Mouse (Mus musculus) myocyte (in vitro differentiated cells): ENCODE measurements around the gene Ndufa11. TPM values are rescaled to one million over a fixed set of nuclear protein-coding genes. Genes with fewer than 3 reads are reported as not detected.

ENCODE experiments used
- H3K27me3 ChIP-seq: one replicate; pipeline ENCODE4 v1.6.1; 2011; ENCODE audit not compliant: control insufficient read depth, insufficient read depth, insufficient read length
- H3K36me3 ChIP-seq: one replicate; pipeline ENCODE4 v1.6.1; 2011; ENCODE audit not compliant: control insufficient read depth, insufficient read depth
- H3K4me2 ChIP-seq: one replicate; pipeline ENCODE4 v1.6.1; 2011; ENCODE audit warnings: low read depth, control low read depth
- H3K4me3 ChIP-seq: one replicate; pipeline ENCODE4 v1.5.1; 2011; ENCODE audit warnings: mild to moderate bottlenecking, control low read depth, moderate library complexity
- H3K79me2 ChIP-seq: one replicate; pipeline ENCODE4 v1.6.1; 2011; ENCODE audit not compliant: control insufficient read depth, insufficient read depth
- H3ac ChIP-seq: one replicate; pipeline ENCODE4 v1.6.1; 2011; ENCODE audit not compliant: control insufficient read depth, insufficient read length
- CEBPB ChIP-seq: IDR thresholded peaks from 2 replicates; pipeline ENCODE4 v1.6.1; 2011; ENCODE audit warnings: mild to moderate bottlenecking, moderate library complexity; ENCODE audit not compliant: poor library complexity, insufficient read depth, severe bottlenecking
- E2F4 ChIP-seq: IDR thresholded peaks from one replicate; pipeline ENCODE4 v1.6.1; 2011; ENCODE audit warnings: mild to moderate bottlenecking, control low read depth, moderate library complexity; ENCODE audit not compliant: insufficient read depth
- MAX ChIP-seq: IDR thresholded peaks from one replicate; pipeline ENCODE4 v1.6.1; 2011; ENCODE audit warnings: low read depth, mild to moderate bottlenecking, control low read depth
- MYOD1 ChIP-seq, 3 experiments: IDR thresholded peaks; one replicate each; pipeline ENCODE4 v1.6.1; 2011; ENCODE audit warnings: control low read depth in 2 of 3, low read depth in 2 of 3, mild to moderate bottlenecking in 2 of 3, moderate library complexity in 1 of 3; ENCODE audit not compliant: insufficient read length in 2 of 3, control insufficient read depth in 1 of 3
- MYOG ChIP-seq, 3 experiments: IDR thresholded peaks; one replicate each; pipeline ENCODE4 v1.6.1; 2011; ENCODE audit warnings: control low read depth in 2 of 3, low read depth in 2 of 3, mild to moderate bottlenecking in 2 of 3; ENCODE audit not compliant: insufficient read length in 2 of 3, control insufficient read depth in 1 of 3, insufficient read depth in 1 of 3
- POLR2A ChIP-seq: IDR thresholded peaks from one replicate; pipeline ENCODE4 v1.6.1; 2011; ENCODE audit warnings: low read depth, mild to moderate bottlenecking, control low read depth, moderate library complexity; ENCODE audit not compliant: insufficient read length
- POLR2AphosphoS2 ChIP-seq: IDR thresholded peaks from one replicate; pipeline ENCODE4 v1.6.1; 2011; ENCODE audit warnings: low read depth, control low read depth; ENCODE audit not compliant: insufficient read length
- REST ChIP-seq: IDR thresholded peaks from one replicate; pipeline ENCODE4 v1.6.1; 2011; ENCODE audit warnings: mild to moderate bottlenecking, control low read depth, moderate library complexity; ENCODE audit not compliant: insufficient read depth, insufficient read length
- SRF ChIP-seq: IDR thresholded peaks from one replicate; pipeline ENCODE4 v1.6.1; 2011; ENCODE audit warnings: low read depth; ENCODE audit not compliant: control insufficient read depth, insufficient read length
- TCF12 ChIP-seq: IDR thresholded peaks from one replicate; pipeline ENCODE4 v1.6.1; 2011; ENCODE audit warnings: mild to moderate bottlenecking, control low read depth; ENCODE audit not compliant: poor library complexity, insufficient read depth, severe bottlenecking
- TCF3 ChIP-seq: IDR thresholded peaks from one replicate; pipeline ENCODE4 v1.6.1; 2011; ENCODE audit warnings: low read depth, control low read depth; ENCODE audit not compliant: insufficient read length
- USF1 ChIP-seq: IDR thresholded peaks from one replicate; pipeline ENCODE4 v1.6.1; 2011; ENCODE audit warnings: low read depth, mild to moderate bottlenecking, control low read depth, moderate library complexity
- polyA plus RNA-seq: library from polyadenylated mRNA; unstranded; fragments of >200 nt; fragmentation: generic; extraction: Trizol; gene quantifications from one replicate; pipeline ENCODE4 v1.2.1, GENCODE M21; 2012; ENCODE audit warnings: missing spikeins

Ndufa11 gene
- polyA plus RNA-seq, 1 experiment: 469 TPM

GRCm38 (mm10) chr17:56715360-56715759, 2.2 kb upstream of the Ndufa11 start:
- Histone ChIP-seq H3K4me2 (no peak overlapping the region), H3K27me3 (no peaks in the 10 kb centered on the region), H3ac (no peak overlapping the region), H3K4me3 (no peak overlapping the region), H3K36me3 (no peaks in the 10 kb centered on the region), H3K79me2 (peaks cover 22% of the 10 kb centered on the region)
- no peak for TF ChIP-seq CEBPB
- TF ChIP-seq POLR2AphosphoS2: no peak
- TF ChIP-seq POLR2A: no peak
- TF ChIP-seq SRF: no peak
- no peak for TF ChIP-seq TCF3
- no peak for TF ChIP-seq MYOD1 (IDR thresholded peaks at IDR 0.05; ENCODE audit: control insufficient read depth in 1 of 3, insufficient read length in 2 of 3, low read depth in 2 of 3)
- no peak for TF ChIP-seq USF1
- no peak for TF ChIP-seq MAX
- no peak for TF ChIP-seq TCF12
- no peak for TF ChIP-seq REST
- TF ChIP-seq MYOG (IDR thresholded peaks at IDR 0.05; ENCODE audit: control insufficient read depth in 1 of 3, insufficient read depth in 1 of 3, insufficient read length in 2 of 3, low read depth in 2 of 3): no peak
- TF ChIP-seq E2F4: no peak

- Histone ChIP-seq H3K36me3 (no peaks in the 10 kb centered on the region), H3ac (peak overlapping the region; percentile 77), H3K79me2 (peaks cover 22% of the 10 kb centered on the region), H3K27me3 (no peaks in the 10 kb centered on the region), H3K4me2 (peak overlapping the region; percentile 82), H3K4me3 (peak overlapping the region; percentile 93)
- TF ChIP-seq POLR2A (no peak), CEBPB (no peak), SRF (no peak)
Measured at GRCm38 (mm10) chr17:56715914-56716654, 1.5 kb upstream of the Ndufa11 start.

- Histone ChIP-seq H3ac (peak overlapping the region; percentile 77), H3K36me3 (no peaks in the 10 kb centered on the region), H3K79me2 (peaks cover 22% of the 10 kb centered on the region), H3K4me2 (peak overlapping the region; percentile 89), H3K27me3 (no peaks in the 10 kb centered on the region), H3K4me3 (peak overlapping the region; percentile 93)
- no peak for TF ChIP-seq USF1
- no peak for TF ChIP-seq E2F4
- peak in 1 of 3 experiments; percentile 71 for TF ChIP-seq MYOD1 (IDR thresholded peaks at IDR 0.05; ENCODE audit: control insufficient read depth in 1 of 3, insufficient read length in 2 of 3, low read depth in 2 of 3)
- no peak for TF ChIP-seq MAX
- TF ChIP-seq TCF12: no peak
- TF ChIP-seq SRF: peak; percentile 44
- TF ChIP-seq POLR2A: peak; percentile 74
- TF ChIP-seq TCF3: no peak
- peak in 1 of 3 experiments; percentile 14 for TF ChIP-seq MYOG (IDR thresholded peaks at IDR 0.05; ENCODE audit: control insufficient read depth in 1 of 3, insufficient read depth in 1 of 3, insufficient read length in 2 of 3, low read depth in 2 of 3)
- no peak for TF ChIP-seq CEBPB
- peak; percentile 63 for TF ChIP-seq POLR2AphosphoS2
- no peak for TF ChIP-seq REST
Measured at GRCm38 (mm10) chr17:56716655-56717362, 758 bp upstream of the Ndufa11 start.

GRCm38 (mm10) chr17:56722441-56722840, 4.9 kb downstream of the Ndufa11 start:
- no peak overlapping the region for H3K4me3 ChIP-seq
- no peaks in the 10 kb centered on the region for H3K27me3 ChIP-seq
- H3K36me3 ChIP-seq: no peaks in the 10 kb centered on the region
- no peak overlapping the region for H3K4me2 ChIP-seq
- peaks cover 22% of the 10 kb centered on the region for H3K79me2 ChIP-seq
- no peak overlapping the region for H3ac ChIP-seq
- TF ChIP-seq SRF (no peak), TCF3 (no peak), POLR2A (no peak), POLR2AphosphoS2 (no peak), MYOD1 (IDR thresholded peaks at IDR 0.05; ENCODE audit: control insufficient read depth in 1 of 3, insufficient read length in 2 of 3, low read depth in 2 of 3) (no peak)
